Mouse (Mus musculus): ENCODE data around the gene Daxx. TPM values are rescaled to one million over a fixed set of nuclear protein-coding genes. Genes with fewer than 3 reads are reported as not detected.

Gene Daxx
- polyA plus RNA-seq, 1 experiment from 2014 or later = 51.0 TPM

GRCm38 (mm10) chr17:33952879-33953278 is 43.7 kb downstream of the Daxx start:
- H3K27ac ChIP-seq (replicated peaks) = no peak overlapping the region
- H3K9ac ChIP-seq = peak overlapping the region; percentile 99; the same call in 1 of the 2 replicates
- peak overlapping the region; percentile 4; the same call in 1 of the 2 replicates for H3K4me3 ChIP-seq
- ATAC-seq (ENCODE audit: low read depth) = no peak
- peaks cover 85% of the 10 kb centered on the region for H3K4me1 ChIP-seq (replicated peaks)
- peaks cover 56% of the 10 kb centered on the region for H3K36me3 ChIP-seq
- WGBS = 85% methylated on average over 4 of the region's 4 CpGs
- H3K4me2 ChIP-seq = peak overlapping the region; percentile 97; the same call in 1 of the 2 replicates
- H3K27me3 ChIP-seq = no peaks in the 10 kb centered on the region
- H3K9me3 ChIP-seq = no peaks in the 10 kb centered on the region

GRCm38 (mm10) chr17:33953310-33953709 is 44.1 kb downstream of the Daxx start:
- ATAC-seq (ENCODE audit: low read depth) = no peak
- Histone ChIP-seq H3K4me2 (peak overlapping the region; percentile 97; the same call in 1 of the 2 replicates), H3K36me3 (peaks cover 56% of the 10 kb centered on the region), H3K9ac (peak overlapping the region; percentile 99), H3K27ac (replicated peaks) (no peak overlapping the region), H3K4me1 (replicated peaks) (peaks cover 86% of the 10 kb centered on the region), H3K27me3 (no peaks in the 10 kb centered on the region), H3K4me3 (peak overlapping the region; percentile 4; the same call in 1 of the 2 replicates), H3K9me3 (no peaks in the 10 kb centered on the region)
- WGBS = 85% methylated on average over 3 of the region's 3 CpGs

- no peak for ATAC-seq (ENCODE audit: low read depth)
- 30% methylated on average over 5 of the region's 5 CpGs for WGBS
- H3K4me2 ChIP-seq = peak overlapping the region; percentile 97
- no peaks in the 10 kb centered on the region for H3K27me3 ChIP-seq
- H3K9ac ChIP-seq = peak overlapping the region; percentile 99
- peak overlapping the region; percentile 96 for H3K4me3 ChIP-seq
- H3K27ac ChIP-seq (replicated peaks) = peak overlapping the region; percentile 92; the same call in 1 of the 2 replicates
- H3K36me3 ChIP-seq = peaks cover 56% of the 10 kb centered on the region
- H3K4me1 ChIP-seq (replicated peaks) = peaks cover 78% of the 10 kb centered on the region
- H3K9me3 ChIP-seq = no peaks in the 10 kb centered on the region
Measured at GRCm38 (mm10) chr17:33953961-33954565, 44.8 kb downstream of the Daxx start.

GRCm38 (mm10) chr17:33954646-33955554 is 45.7 kb downstream of the Daxx start:
- Histone ChIP-seq H3K36me3 (peaks cover 56% of the 10 kb centered on the region), H3K27me3 (no peaks in the 10 kb centered on the region), H3K4me2 (peak overlapping the region; percentile 97), H3K9ac (peak overlapping the region; percentile 99), H3K27ac (replicated peaks) (peak overlapping the region; percentile 92), H3K9me3 (no peaks in the 10 kb centered on the region), H3K4me3 (peak overlapping the region; percentile 96), H3K4me1 (replicated peaks) (peaks cover 70% of the 10 kb centered on the region)
- WGBS = under 1% methylated on average over 33 of the region's 33 CpGs
- no peak; the same call in 1 of the 2 replicates for ATAC-seq (ENCODE audit: low read depth)

GRCm38 (mm10) chr17:33955555-33956214 is 46.5 kb downstream of the Daxx start, which contains the start of the genes Vps52 and Rps18:
Gene Vps52, plus strand, starts transcription at chr17:33955812.
Gene Rps18, minus strand, starts transcription at chr17:33956001.
- Histone ChIP-seq H3K36me3 (peaks cover 59% of the 10 kb centered on the region), H3K4me3 (peak within 1 kb of the TSS; percentile 96), H3K27me3 (no peaks in the 10 kb centered on the region), H3K4me1 (replicated peaks) (peaks cover 62% of the 10 kb centered on the region), H3K4me2 (peak within 1 kb of the TSS; percentile 97), H3K27ac (replicated peaks) (peak within 1 kb of the TSS; percentile 93), H3K9ac (peak within 1 kb of the TSS; percentile 99), H3K9me3 (no peaks in the 10 kb centered on the region)
- under 1% methylated on average over 50 of the region's 50 CpGs for WGBS
- ATAC-seq (ENCODE audit: low read depth) = peak; percentile 87

- Histone ChIP-seq H3K9me3 (no peaks in the 10 kb centered on the region), H3K4me1 (replicated peaks) (peaks cover 55% of the 10 kb centered on the region), H3K27me3 (no peaks in the 10 kb centered on the region), H3K4me3 (peak overlapping the region; percentile 96), H3K9ac (peak overlapping the region; percentile 87), H3K27ac (replicated peaks) (peak overlapping the region; percentile 93), H3K36me3 (peaks cover 65% of the 10 kb centered on the region), H3K4me2 (peak overlapping the region; percentile 83)
- WGBS = 13% methylated on average over 10 of the region's 10 CpGs
- no peak for ATAC-seq (ENCODE audit: low read depth)
Measured at GRCm38 (mm10) chr17:33956336-33956735, 47.1 kb downstream of the Daxx start.

GRCm38 (mm10) chr17:33957493-33957892 is 48.3 kb downstream of the Daxx start:
- Histone ChIP-seq H3K9ac (no peak overlapping the region), H3K9me3 (no peaks in the 10 kb centered on the region), H3K27me3 (no peaks in the 10 kb centered on the region), H3K4me2 (no peak overlapping the region), H3K4me1 (replicated peaks) (peaks cover 44% of the 10 kb centered on the region), H3K4me3 (no peak overlapping the region), H3K36me3 (peaks cover 67% of the 10 kb centered on the region), H3K27ac (replicated peaks) (no peak overlapping the region)
- no peak for ATAC-seq (ENCODE audit: low read depth)
- WGBS = 89% methylated on average over 6 of the region's 6 CpGs

- peaks cover 67% of the 10 kb centered on the region for H3K36me3 ChIP-seq
- no peak overlapping the region for H3K4me2 ChIP-seq
- peaks cover 34% of the 10 kb centered on the region for H3K4me1 ChIP-seq (replicated peaks)
- WGBS = 95% methylated on average over 11 of the region's 11 CpGs
- H3K9me3 ChIP-seq = no peaks in the 10 kb centered on the region
- H3K4me3 ChIP-seq = no peak overlapping the region
- no peak overlapping the region for H3K9ac ChIP-seq
- H3K27ac ChIP-seq (replicated peaks) = no peak overlapping the region
- no peak for ATAC-seq (ENCODE audit: low read depth)
- no peaks in the 10 kb centered on the region for H3K27me3 ChIP-seq
Measured at GRCm38 (mm10) chr17:33958451-33958850, 49.2 kb downstream of the Daxx start.

- Histone ChIP-seq H3K27me3 (no peaks in the 10 kb centered on the region), H3K4me1 (replicated peaks) (peaks cover 27% of the 10 kb centered on the region), H3K36me3 (peaks cover 68% of the 10 kb centered on the region), H3K9me3 (no peaks in the 10 kb centered on the region), H3K4me2 (no peak overlapping the region), H3K9ac (no peak overlapping the region), H3K4me3 (no peak overlapping the region), H3K27ac (replicated peaks) (no peak overlapping the region)
- WGBS = 96% methylated on average over 13 of the region's 13 CpGs
- ATAC-seq (ENCODE audit: low read depth) = no peak
Measured at GRCm38 (mm10) chr17:33959135-33959534, 49.9 kb downstream of the Daxx start.

- peaks cover 20% of the 10 kb centered on the region for H3K4me1 ChIP-seq (replicated peaks)
- 93% methylated on average over 15 of the region's 15 CpGs for WGBS
- H3K27ac ChIP-seq (replicated peaks) = no peak overlapping the region
- H3K36me3 ChIP-seq = peaks cover 67% of the 10 kb centered on the region
- no peak overlapping the region for H3K4me2 ChIP-seq
- no peak overlapping the region for H3K4me3 ChIP-seq
- no peak for ATAC-seq (ENCODE audit: low read depth)
- no peaks in the 10 kb centered on the region for H3K9me3 ChIP-seq
- H3K27me3 ChIP-seq = no peaks in the 10 kb centered on the region
- no peak overlapping the region for H3K9ac ChIP-seq
Measured at GRCm38 (mm10) chr17:33959948-33960347, 50.7 kb downstream of the Daxx start.

- Histone ChIP-seq H3K36me3 (peaks cover 84% of the 10 kb centered on the region), H3K4me1 (replicated peaks) (0 out of 2 replicates have a peak, but pooled peaks cover 3% of the 10 kb centered on the region), H3K27ac (replicated peaks) (no peak overlapping the region), H3K9me3 (no peaks in the 10 kb centered on the region), H3K4me2 (no peak overlapping the region), H3K4me3 (no peak overlapping the region), H3K27me3 (no peaks in the 10 kb centered on the region), H3K9ac (0 out of 2 replicates have a peak overlapping the region, but pooled peaks have one; percentile 17)
- no peak for ATAC-seq (ENCODE audit: low read depth)
- WGBS = 91% methylated on average over 7 of the region's 7 CpGs
Measured at GRCm38 (mm10) chr17:33962876-33963275, 53.7 kb downstream of the Daxx start.

Measured in neural tube, embryonic 13.5 days (tissue).